Mouse (Mus musculus) lung, postnatal 0 days (tissue): ENCODE results near the gene Ak5. TPM values are rescaled to one million over a fixed set of nuclear protein-coding genes. Genes with fewer than 3 reads are reported as not detected.

ENCODE experiments used
- ATAC-seq: fragments of 200-750 bp; cut with Nextera tagmentation; 2 replicates; pipeline ENCODE4 v1.8.0; 2017; ENCODE audit warnings: moderate library complexity
- DNase-seq: peaks from one replicate; pipeline ENCODE4 v3.0.0-alpha.2; 2016; ENCODE audit warnings: low spot score
- H3K27ac ChIP-seq: fragments of 300-500 bp; sonication (generic); 2 replicates; pipeline ENCODE4 v1.5.1; 2014; ENCODE audit warnings: antibody characterized with exemption, mild to moderate bottlenecking, low read length, mixed read lengths
- H3K27me3 ChIP-seq: fragments of 300-500 bp; sonication (generic); replicated peaks from 2 replicates; pipeline ENCODE4 v1.6.1; 2014; ENCODE audit warnings: low read length, mixed read lengths; ENCODE audit not compliant: insufficient read depth
- H3K36me3 ChIP-seq: fragments of 300-500 bp; sonication (generic); 2 replicates; pipeline ENCODE4 v1.6.1; 2014; ENCODE audit warnings: low read length, mixed read lengths; ENCODE audit not compliant: insufficient read depth
- H3K4me1 ChIP-seq: fragments of 300-500 bp; sonication (generic); 2 replicates; pipeline ENCODE4 v1.6.1; 2014; ENCODE audit warnings: antibody characterized with exemption, low read depth, low read length, mixed read lengths; ENCODE audit not compliant: insufficient read depth
- H3K4me2 ChIP-seq: fragments of 300-500 bp; sonication (generic); replicated peaks from 2 replicates; pipeline ENCODE4 v1.6.1; 2014; ENCODE audit warnings: low read depth, mild to moderate bottlenecking, low read length, moderate library complexity, mixed read lengths
- H3K4me3 ChIP-seq: fragments of 300-500 bp; sonication (generic); 2 replicates; pipeline ENCODE4 v1.5.1; 2014; ENCODE audit warnings: low read depth, low read length
- H3K9ac ChIP-seq: fragments of 300-500 bp; sonication (generic); replicated peaks from 2 replicates; pipeline ENCODE4 v1.6.1; 2014; ENCODE audit warnings: low read depth, mild to moderate bottlenecking
- H3K9me3 ChIP-seq: fragments of 300-500 bp; sonication (generic); 2 replicates; pipeline ENCODE4 v1.6.1; 2016; ENCODE audit warnings: low read length, mixed read lengths
- CTCF ChIP-seq: IDR thresholded peaks from 2 replicates; pipeline ENCODE4 v1.5.1; 2016; ENCODE audit warnings: antibody characterized with exemption, mild to moderate bottlenecking
- EP300 ChIP-seq: IDR thresholded peaks from 2 replicates; pipeline ENCODE4 v1.6.1; 2016; ENCODE audit warnings: antibody characterized with exemption, mild to moderate bottlenecking, control low read depth
- WGBS: fragments of 180-500 bp; shearing (Covaris S2); extraction: QIAGEN DNeasy Blood & Tissue Kit; methylation state at CpG from one replicate; pipeline ENCODE4 v1.1.7; 2014; 5-methylcytosine and 5-hydroxymethylcytosine counted together
- polyA plus RNA-seq: library from polyadenylated mRNA; unstranded; fragments of >200 nt; fragmentation: Nextera tagmentation; extraction: Ambion mirVana; gene quantifications from 2 replicates; pipeline ENCODE4 v1.2.1, GENCODE M21; 2015

Ak5 gene
- 0.47 and 0.49 TPM in 2 replicates for polyA plus RNA-seq

DNA sequence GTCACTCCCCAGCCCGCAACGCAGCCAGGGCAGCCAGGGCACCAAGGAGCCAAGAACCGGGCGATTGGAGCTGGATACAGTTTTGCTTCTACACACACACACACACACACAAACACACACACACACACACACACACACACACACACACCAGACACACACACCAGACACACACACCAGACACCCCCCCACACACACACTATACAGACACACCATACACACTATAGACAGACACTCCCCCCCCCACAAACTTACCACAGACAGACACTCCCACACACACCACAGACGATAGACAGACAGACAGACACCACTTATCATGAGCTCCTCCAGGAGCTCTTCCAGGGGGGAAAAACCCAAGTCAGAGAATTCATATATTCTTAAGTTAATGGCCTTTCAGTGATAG, at the start of gene Ak5:
TSS of gene Ak5 (minus strand) at position 122 of the 400 bp plus-strand sequence.
- no peak for ATAC-seq
- no peaks in the 10 kb centered on the region for H3K9me3 ChIP-seq

DNA sequence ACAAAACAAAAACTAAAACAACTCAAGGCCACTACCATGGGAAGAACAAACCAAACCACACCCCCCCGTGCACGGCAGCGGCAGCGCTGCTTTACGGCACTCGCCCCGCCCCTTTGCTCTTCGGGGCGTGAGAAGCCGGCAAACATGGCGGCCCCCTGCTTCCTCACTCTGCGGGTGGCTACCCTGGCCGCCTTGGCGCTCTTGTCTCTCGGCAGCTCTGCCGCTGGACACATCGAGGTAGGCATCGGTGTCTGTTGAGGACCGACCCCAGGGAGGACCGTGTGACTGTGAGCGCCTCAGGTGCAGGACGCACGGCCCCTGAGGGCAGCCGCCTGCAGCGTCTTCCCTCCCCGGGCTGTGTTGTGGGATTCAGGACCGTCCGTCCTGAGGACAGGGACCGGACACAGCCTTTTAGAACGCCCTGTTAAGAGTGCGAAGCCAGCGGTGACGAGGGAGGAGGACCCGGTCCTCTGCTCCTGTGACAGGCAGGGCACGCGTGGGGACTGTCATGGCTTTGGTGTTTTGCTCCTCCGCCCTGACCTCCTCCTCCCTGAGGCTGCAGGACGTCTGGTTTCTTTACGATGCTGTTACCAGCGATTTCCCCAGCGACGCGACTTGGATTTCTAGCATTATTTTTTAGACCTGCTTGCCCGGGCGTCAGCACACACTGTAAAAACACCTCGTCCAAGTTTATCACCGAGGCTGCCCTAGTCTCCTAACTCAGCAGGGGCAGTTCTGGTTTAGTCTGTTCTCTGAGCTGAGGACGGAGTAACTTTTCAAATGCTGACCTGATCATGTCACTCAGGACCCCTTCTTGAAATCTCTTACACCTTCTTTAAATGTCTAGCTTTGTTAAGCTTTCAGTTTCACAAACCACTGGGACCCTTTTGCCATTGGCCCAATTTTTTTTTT, 46.1 kb upstream of the Ak5 start, which contains the start of gene Pigk:
TSS of gene Pigk (plus strand) at position 110 of the 912 bp plus-strand sequence.
- H3K27me3 ChIP-seq = no peaks in the 10 kb centered on the region
- H3K36me3 ChIP-seq = no peaks in the 10 kb centered on the region
- DNase-seq (peak; percentile 95), ATAC-seq (peak; percentile 92)
- WGBS = under 1% methylated on average over 42 of the region's 48 CpGs
- no peaks in the 10 kb centered on the region for H3K9me3 ChIP-seq
- H3K9ac ChIP-seq = peak within 1 kb of the TSS; percentile 83
- H3K4me1 ChIP-seq = no peaks in the 10 kb centered on the region
- peak within 1 kb of the TSS; percentile 93 for H3K4me3 ChIP-seq
- peak within 1 kb of the TSS; percentile 92 for H3K4me2 ChIP-seq
- TF ChIP-seq CTCF = no peak
- no peak for TF ChIP-seq EP300
- H3K27ac ChIP-seq = no peak within 1 kb of the TSS

More for the DNA sequence above, at the start of gene Ak5:
- peak within 1 kb of the TSS; percentile 75 for H3K4me2 ChIP-seq
- peaks cover 13% of the 10 kb centered on the region for H3K27me3 ChIP-seq
- H3K4me1 ChIP-seq = no peaks in the 10 kb centered on the region
- no peaks in the 10 kb centered on the region for H3K36me3 ChIP-seq
- DNase-seq = no peak
- H3K27ac ChIP-seq = no peak within 1 kb of the TSS
- no peak within 1 kb of the TSS for H3K9ac ChIP-seq
- 5% methylated on average over 1 of the region's 5 CpGs for WGBS
- peak within 1 kb of the TSS; percentile 37 for H3K4me3 ChIP-seq
- TF ChIP-seq CTCF = no peak
- no peak for TF ChIP-seq EP300

DNA sequence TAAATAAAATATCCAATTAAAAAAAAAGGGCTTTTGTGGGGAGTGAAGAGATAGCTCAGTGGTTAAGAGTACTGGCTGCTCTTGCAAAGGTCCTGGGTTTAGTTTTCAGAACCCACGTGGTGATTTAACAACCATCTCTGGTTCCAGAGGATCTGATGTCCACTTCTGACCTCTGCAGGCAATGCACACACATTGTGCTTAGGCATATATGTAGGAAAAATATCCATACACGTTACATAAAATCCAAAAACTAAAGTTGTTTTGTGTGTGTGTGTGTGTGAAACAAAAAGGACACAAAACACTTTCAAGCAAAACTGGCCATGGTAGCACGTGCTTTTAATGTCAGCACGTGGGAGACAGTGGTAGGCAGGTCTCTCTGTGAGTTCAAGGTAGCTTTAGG, 44.8 kb upstream of the Ak5 start:
- no peak overlapping the region for H3K27ac ChIP-seq
- no peak overlapping the region for H3K4me3 ChIP-seq
- TF ChIP-seq CTCF (peak; percentile 30), EP300 (no peak)
- 67% methylated on average over 4 of the region's 4 CpGs for WGBS
- H3K4me1 ChIP-seq = no peaks in the 10 kb centered on the region
- DNase-seq (no peak), ATAC-seq (no peak)
- no peak overlapping the region for H3K9ac ChIP-seq
- H3K27me3 ChIP-seq = no peaks in the 10 kb centered on the region
- no peaks in the 10 kb centered on the region for H3K9me3 ChIP-seq
- H3K4me2 ChIP-seq = no peak overlapping the region
- H3K36me3 ChIP-seq = no peaks in the 10 kb centered on the region

DNA sequence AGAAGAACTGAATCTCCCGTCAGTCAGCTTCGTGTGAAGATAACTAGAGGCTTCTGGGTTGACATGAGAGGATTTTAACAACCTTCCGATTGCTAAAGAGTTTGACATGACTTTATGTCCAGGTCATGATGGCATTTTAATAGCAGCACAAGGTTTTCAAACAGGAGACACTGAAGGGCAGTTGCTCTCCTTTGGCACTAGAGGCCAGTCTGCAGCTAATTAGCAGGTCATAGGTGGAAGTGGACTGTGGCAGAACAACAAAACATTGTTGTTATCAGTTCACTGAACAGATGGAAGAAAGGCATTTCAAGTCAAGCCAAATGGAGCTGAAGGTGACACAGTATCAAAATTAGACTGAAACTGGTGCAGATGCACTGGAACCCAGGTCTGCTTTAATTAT, 41.8 kb upstream of the Ak5 start:
- no peak for ATAC-seq
- H3K9ac ChIP-seq = no peak overlapping the region
- H3K4me1 ChIP-seq = no peaks in the 10 kb centered on the region
- TF ChIP-seq EP300 = no peak
- peak; percentile 16; the same call in 1 of the 2 replicates for TF ChIP-seq CTCF
- no peak overlapping the region for H3K27ac ChIP-seq
- H3K4me2 ChIP-seq = no peak overlapping the region
- WGBS = 74% methylated on average over 3 of the region's 3 CpGs
- H3K4me3 ChIP-seq = no peak overlapping the region
- H3K27me3 ChIP-seq = no peaks in the 10 kb centered on the region
- H3K9me3 ChIP-seq = no peaks in the 10 kb centered on the region
- no peak for DNase-seq
- no peaks in the 10 kb centered on the region for H3K36me3 ChIP-seq

DNA sequence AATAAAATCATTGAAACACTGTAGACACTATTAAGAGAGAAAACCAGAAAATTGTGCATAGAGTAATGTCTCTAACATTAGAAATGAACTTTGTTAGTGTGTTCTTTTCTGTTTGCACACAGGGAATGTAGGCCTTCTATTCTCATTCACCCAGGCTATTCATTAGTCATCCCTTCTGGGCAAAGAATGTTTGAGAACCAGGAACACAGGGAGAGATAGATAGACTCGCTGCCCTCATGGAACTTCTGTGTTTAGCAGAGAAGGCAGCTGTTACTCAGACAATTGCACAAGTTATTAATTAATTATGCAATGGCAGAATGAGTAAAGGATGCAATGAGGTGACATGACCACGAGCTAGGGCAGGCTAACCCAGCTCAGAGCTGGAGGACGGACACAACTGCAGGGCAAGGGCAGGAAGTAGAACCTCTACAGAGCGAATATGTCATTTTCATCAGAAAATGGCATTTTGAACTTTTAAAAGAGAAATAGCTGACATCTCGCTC, 39.2 kb upstream of the Ak5 start:
- ATAC-seq (no peak), DNase-seq (no peak)
- TF ChIP-seq EP300 (no peak), CTCF (no peak)
- 72% methylated on average over 5 of the region's 5 CpGs for WGBS
- Histone ChIP-seq H3K9me3 (no peaks in the 10 kb centered on the region), H3K4me2 (no peak overlapping the region), H3K4me3 (no peak overlapping the region), H3K27ac (no peak overlapping the region), H3K4me1 (no peaks in the 10 kb centered on the region), H3K9ac (no peak overlapping the region), H3K36me3 (no peaks in the 10 kb centered on the region), H3K27me3 (no peaks in the 10 kb centered on the region)

DNA sequence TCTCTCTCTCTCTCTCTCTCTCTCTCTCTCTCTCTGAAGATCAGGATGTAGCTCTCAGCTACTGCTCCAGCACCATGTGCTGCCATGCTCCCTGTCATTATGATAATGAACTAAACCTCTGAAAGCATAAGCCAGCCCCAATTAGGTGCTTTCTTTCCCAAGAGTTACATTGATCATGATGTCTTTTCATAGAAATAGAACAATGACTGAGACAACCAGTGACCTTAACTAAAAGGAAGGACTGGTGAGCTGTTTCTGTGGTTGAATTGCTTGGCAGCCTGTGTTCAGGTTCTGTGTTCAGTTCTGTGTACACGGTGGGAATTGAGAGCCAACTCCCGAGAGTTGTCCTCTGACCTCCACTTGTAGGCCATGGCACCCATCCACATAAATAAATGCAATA, 38.7 kb upstream of the Ak5 start:
- no peak for DNase-seq
- Histone ChIP-seq H3K4me3 (no peak overlapping the region), H3K4me1 (no peaks in the 10 kb centered on the region), H3K4me2 (no peak overlapping the region), H3K27me3 (no peaks in the 10 kb centered on the region), H3K36me3 (no peaks in the 10 kb centered on the region), H3K9me3 (no peaks in the 10 kb centered on the region), H3K27ac (no peak overlapping the region), H3K9ac (no peak overlapping the region)
- 74% methylated on average over 2 of the region's 2 CpGs for WGBS
- ATAC-seq = no peak
- TF ChIP-seq EP300 (no peak), CTCF (no peak)
